Mouse (Mus musculus) G1E (cell line): ENCODE data around the gene Pde6d.

Experiments used
- CTCF ChIP-seq: IDR thresholded peaks from 2 replicates; pipeline ENCODE4 v1.5.1; 2012; ENCODE audit warnings: low read depth, low read length, inconsistent platforms, mixed read lengths
- POLR2AphosphoS5 ChIP-seq: IDR thresholded peaks from 2 replicates; pipeline ENCODE4 v1.6.1; 2012; ENCODE audit warnings: low read depth, low read length, inconsistent platforms; ENCODE audit not compliant: insufficient replicate concordance
- TAL1 ChIP-seq: conservative IDR thresholded peaks from 2 replicates; pipeline ENCODE4 v1.6.1; 2012; ENCODE audit warnings: low read depth, low read length, inconsistent platforms, mixed read lengths

GRCm38 (mm10) chr1:86503906-86504696, 78.3 kb downstream of the Pde6d start:
- TF ChIP-seq TAL1 (no peak), POLR2AphosphoS5 (no peak), CTCF (peak; percentile 38; the same call in 1 of the 2 replicates)
